Mouse (Mus musculus): Measurements from ENCODE around the gene Bicd2.

GRCm38 (mm10) chr13:49430529-49430928 lies 89.1 kb downstream of the Bicd2 start:
- TF ChIP-seq CTCF (conservative IDR thresholded peaks at IDR 0.05; ENCODE audit: low read length): no peak
- no peak for TF ChIP-seq POU5F1 (IDR thresholded peaks at IDR 0.05; ENCODE audit: borderline replicate concordance, low read length)
- TF ChIP-seq NANOG (IDR thresholded peaks at IDR 0.05; ENCODE audit: borderline replicate concordance, low read length): no peak
